Mouse (Mus musculus): ENCODE measurements around the gene Syne1. TPM values are rescaled to one million over a fixed set of nuclear protein-coding genes. Genes with fewer than 3 reads are reported as not detected.

The Syne1 gene
- polyA plus RNA-seq, 1 experiment: 17.5 TPM

DNA sequence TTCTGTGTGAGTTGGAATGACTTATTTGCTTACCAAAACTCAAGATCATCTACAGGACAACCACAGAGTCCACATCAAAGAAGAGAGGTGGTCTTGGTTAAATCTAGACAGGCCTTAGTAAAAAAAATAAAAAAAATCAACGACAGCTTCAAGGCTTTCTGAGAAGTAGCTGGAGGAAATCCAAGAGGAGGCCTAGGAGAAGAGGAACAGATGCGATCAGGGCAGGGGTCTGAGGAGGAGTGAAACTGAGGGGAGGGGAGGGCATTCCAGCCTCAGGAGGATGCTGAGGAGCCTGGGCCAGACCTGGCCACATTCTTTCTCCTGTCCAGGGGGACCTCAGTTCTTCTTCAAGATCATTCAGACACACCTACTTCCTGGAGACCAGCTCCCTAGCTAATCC lies 579.3 kb downstream of the Syne1 start:
- no peak overlapping the region for H3K4me3 ChIP-seq (ENCODE audit: insufficient read depth, low read length)
- no peaks in the 10 kb centered on the region for H3K4me1 ChIP-seq (ENCODE audit: control insufficient read depth, insufficient read depth, low read length)
- no peak for TF ChIP-seq POLR2A (IDR thresholded peaks at IDR 0.05; ENCODE audit: borderline replicate concordance, low read depth, low read length)
- TF ChIP-seq CTCF (IDR thresholded peaks at IDR 0.05; ENCODE audit: low read depth, low read length): no peak
- no peak overlapping the region for H3K27ac ChIP-seq (ENCODE audit: insufficient read depth, low read depth, low read length)

DNA sequence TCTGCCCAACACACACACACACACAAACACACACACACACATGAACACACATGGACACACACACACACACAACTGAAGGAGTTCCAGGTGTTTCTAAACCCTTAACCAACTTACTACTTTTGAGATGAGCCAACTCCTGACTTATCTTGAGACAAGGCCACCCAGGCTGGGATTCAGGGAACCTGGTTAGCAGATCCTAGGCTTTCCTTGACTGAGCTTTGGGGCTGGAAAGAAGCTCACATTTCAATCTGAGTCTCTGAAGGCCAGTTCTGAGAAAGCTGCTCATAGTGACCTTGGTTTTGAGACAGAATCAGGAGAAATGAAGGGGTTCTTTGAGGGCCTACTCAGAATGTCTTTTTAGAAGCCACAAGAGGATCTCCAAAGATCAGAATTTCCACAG lies 579.7 kb downstream of the Syne1 start:
- TF ChIP-seq POLR2A (IDR thresholded peaks at IDR 0.05; ENCODE audit: borderline replicate concordance, low read depth, low read length) (no peak), CTCF (IDR thresholded peaks at IDR 0.05; ENCODE audit: low read depth, low read length) (no peak)
- H3K27ac ChIP-seq (ENCODE audit: insufficient read depth, low read depth, low read length): no peak overlapping the region
- H3K4me3 ChIP-seq (ENCODE audit: insufficient read depth, low read length): no peak overlapping the region
- no peaks in the 10 kb centered on the region for H3K4me1 ChIP-seq (ENCODE audit: control insufficient read depth, insufficient read depth, low read length)

DNA sequence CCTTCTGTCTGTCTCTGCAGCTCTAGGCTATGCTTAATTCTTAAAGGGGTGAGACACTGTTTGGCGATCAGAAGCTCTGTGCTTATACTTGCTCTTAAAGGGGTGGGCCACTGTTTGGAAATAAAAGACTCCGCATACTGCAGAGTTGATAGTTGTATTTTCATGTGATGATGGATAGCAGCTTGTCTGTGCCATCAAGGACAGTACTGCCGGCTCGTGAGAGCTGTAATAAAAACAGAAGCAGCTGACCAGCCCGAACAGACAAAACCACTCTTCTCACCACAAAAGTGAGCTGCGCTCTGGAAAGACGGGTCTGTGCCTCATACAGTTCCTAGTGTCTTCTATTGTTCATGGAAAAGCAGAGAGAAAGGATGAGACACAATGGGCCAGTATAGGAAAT lies 580.1 kb downstream of the Syne1 start:
- TF ChIP-seq POLR2A (IDR thresholded peaks at IDR 0.05; ENCODE audit: borderline replicate concordance, low read depth, low read length): no peak
- Histone ChIP-seq H3K4me1 (ENCODE audit: control insufficient read depth, insufficient read depth, low read length) (no peaks in the 10 kb centered on the region), H3K4me3 (ENCODE audit: insufficient read depth, low read length) (no peak overlapping the region), H3K27ac (ENCODE audit: insufficient read depth, low read depth, low read length) (no peak overlapping the region)

Other genes starting within 250 kb of the Syne1 start
- gene Myct1, start 42.3 kb upstream of the Syne1 start, polyA plus RNA-seq (2012; ENCODE audit: insufficient read depth, insufficient read length, missing spikeins): not detected in 2 replicates
- not detected in 2 replicates for gene Vip, start 87.7 kb upstream of the Syne1 start, polyA plus RNA-seq (2012; ENCODE audit: insufficient read depth, insufficient read length, missing spikeins)

Data from bone marrow macrophage, adult 2 months (primary cell).